Mouse (Mus musculus) right cerebral cortex, postnatal 36 days (tissue): Measurements from ENCODE around the gene Tmem174.

ENCODE experiments used
- DNase-seq, 2 experiments: peaks; one replicate each; pipeline ENCODE4 v3.0.0; 2022; ENCODE audit warnings: low spot score in 2 of 2, mixed read lengths in 1 of 2

The Tmem174 gene

GRCm38 (mm10) chr13:98637145-98637544 lies at the start of gene Tmem174:
Gene Tmem174 (minus strand): TSS chr13:98637410.
- no peak for DNase-seq

GRCm38 (mm10) chr13:98684144-98684900 lies 47.1 kb upstream of the Tmem174 start:
- no peak for DNase-seq

DNA sequence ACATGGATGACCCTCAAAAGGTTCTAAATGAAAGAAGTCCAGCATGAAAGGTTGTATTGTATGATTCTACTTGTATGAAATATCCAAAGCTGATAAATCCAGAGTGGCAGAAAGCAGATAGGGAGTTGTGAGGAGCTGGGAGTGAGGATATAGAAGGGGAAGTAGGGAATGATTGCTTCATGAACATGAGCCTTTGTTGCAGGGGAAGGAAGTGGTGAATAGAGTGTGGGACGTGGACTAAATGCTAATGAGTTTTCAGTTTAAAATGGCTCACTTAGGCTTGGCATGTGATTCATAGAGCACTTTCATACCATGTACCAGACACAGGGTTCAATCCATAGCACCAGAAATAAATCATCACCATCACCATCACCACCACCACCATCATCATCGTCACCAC lies 46.2 kb upstream of the Tmem174 start:
- no peak for DNase-seq

- DNase-seq: no peak
These were observed 43.4 kb upstream of the Tmem174 start for GRCm38 (mm10) chr13:98680470-98681060.

- DNase-seq: no peak
These were observed 42.4 kb upstream of the Tmem174 start for GRCm38 (mm10) chr13:98679631-98680041.

GRCm38 (mm10) chr13:98679230-98679629 lies 42.0 kb upstream of the Tmem174 start:
- no peak for DNase-seq

GRCm38 (mm10) chr13:98673922-98674321 lies 36.7 kb upstream of the Tmem174 start:
- DNase-seq: no peak

- no peak for DNase-seq
These were observed 32.1 kb upstream of the Tmem174 start for GRCm38 (mm10) chr13:98669296-98669695.

DNA sequence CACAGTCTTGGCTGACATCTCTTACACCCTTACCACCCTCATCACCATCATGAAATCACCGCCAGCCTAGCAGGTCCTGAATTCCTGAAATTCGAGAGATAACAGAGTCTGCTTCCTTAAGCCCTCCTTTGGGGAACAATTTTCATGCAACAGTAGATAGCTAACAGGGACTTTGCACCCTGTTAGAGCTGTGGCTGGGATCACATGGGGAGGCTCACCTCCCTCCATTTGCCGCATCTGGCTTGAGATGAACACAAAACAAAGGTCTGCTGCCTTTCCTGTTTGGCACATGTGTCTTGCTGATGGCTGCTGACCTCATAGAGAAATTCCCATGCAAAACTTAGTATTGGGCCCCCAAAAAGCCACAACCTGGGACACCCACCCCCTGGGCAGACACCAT lies 30.1 kb upstream of the Tmem174 start:
- DNase-seq: no peak

DNA sequence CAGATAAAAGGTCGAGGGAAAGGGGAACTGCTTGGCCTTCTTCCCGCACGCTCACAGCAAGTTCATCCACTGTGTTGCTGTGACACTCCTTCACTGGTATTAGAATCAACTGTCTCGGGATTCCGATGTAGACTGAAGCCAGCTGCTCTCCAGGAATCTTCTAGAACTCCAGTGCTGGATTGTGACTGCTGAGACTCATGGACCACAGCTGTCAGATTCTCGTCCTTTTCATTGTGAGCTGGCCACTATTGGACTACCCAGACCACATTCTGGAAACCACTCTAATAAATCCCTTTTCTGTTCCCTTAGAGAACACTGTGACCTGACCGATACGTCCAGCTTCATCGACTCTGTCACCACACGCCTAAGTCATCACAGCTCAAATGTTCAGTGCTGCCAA lies 28.0 kb upstream of the Tmem174 start:
- no peak for DNase-seq

GRCm38 (mm10) chr13:98662173-98662675 lies 25.0 kb upstream of the Tmem174 start:
- DNase-seq: no peak

GRCm38 (mm10) chr13:98656034-98656471 lies 18.8 kb upstream of the Tmem174 start:
- DNase-seq: peak; percentile 30 to 50

- DNase-seq: no peak
These were observed 18.1 kb upstream of the Tmem174 start for GRCm38 (mm10) chr13:98655346-98655745.

GRCm38 (mm10) chr13:98654129-98654939 lies 17.1 kb upstream of the Tmem174 start:
- no peak for DNase-seq

GRCm38 (mm10) chr13:98652194-98652593 lies 15.0 kb upstream of the Tmem174 start:
- peak in 1 of 2 experiments; percentile 29 for DNase-seq

DNA sequence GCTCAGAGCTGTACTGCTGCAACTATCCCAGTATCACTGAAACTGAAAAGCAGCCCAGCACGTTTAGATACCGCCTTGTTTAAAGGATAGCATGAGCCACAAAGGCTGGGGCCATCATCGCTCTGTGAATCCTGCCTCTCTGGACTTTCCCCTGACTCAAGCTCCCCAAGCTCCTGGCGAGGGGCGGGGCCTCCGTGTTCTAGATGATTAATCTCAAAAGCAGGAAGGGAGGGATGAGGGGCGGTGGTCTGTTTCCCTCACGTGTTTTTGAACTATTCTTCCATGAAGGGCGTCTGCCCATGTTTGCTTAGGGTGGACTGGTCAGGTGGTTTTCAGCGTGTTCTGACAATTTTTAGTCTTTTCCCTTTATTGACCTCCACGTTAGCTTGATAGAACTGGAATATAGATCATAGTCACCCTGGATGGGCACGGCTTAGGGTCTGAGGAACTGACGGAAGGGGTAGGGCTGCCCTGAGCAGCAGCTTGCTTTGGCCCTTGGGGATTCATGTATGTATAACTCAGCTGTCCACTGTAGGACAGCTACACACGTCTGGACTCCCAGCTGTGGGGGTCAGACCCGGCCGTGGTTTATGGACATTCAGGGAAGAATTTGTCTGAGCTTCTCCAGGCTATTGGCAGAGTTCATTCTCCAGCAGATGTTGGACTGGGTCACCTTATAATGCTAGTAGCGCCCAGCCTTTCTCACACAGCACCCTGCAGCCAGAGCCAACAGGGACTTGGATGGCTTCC lies 14.2 kb upstream of the Tmem174 start:
- no peak for DNase-seq

DNA sequence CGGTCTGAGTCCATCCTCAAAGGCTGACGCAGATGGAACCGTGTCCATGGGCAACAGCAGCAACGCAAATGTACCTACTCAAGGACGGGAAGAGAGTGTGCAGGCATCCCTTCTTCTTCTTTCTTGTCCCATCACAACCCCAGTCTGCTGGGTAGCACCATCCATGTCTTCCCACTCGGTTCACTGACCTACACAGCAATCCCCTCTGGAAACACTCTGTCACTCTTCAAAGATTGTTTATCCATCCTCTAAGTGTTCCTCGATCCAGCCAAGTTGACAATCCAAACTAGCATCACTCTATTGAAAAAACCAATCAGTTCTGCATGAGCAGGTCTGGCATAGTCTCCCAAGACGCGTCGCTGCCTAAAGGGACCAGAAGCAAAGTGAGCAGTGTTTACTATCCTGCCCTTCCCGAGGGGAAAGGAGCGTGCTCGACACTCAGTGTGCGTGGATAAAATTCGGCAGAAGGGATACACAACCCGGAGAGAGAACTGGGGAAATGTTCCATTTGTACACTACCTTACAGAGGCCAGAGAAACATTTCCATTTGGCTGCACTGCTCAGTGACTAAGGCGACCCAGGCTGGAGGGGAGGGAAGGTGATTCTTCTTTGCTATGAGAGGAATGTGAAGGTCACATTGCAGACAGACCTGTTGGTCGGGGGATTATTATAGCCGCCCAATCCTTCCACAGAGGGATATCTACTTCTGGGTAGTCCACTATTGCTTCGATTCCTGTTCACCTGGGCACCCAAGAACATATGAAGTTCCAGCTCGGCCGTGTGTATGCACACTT lies 10.8 kb upstream of the Tmem174 start:
- no peak for DNase-seq

GRCm38 (mm10) chr13:98638507-98639166 lies 1.4 kb upstream of the Tmem174 start:
- DNase-seq: no peak

DNA sequence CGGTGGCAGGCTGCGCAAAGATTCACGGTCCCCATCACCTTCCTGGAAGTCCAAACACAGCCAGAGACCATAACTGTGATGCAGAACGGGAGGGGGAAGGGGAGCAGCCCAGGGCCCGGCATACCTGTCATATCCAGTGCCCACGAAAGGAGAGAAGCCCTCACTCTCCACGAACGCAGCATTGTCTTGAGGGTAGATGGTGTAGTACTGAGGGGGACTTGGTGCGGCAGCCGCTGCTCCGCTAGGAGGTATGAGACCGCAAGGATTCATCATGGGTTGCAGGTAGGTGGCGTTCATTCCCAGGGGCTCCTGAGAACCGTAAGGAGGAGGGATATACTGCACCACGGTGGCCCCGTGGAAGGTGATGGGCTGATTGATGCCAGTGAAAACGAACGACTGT lies 639 bp downstream of the Tmem174 start:
- DNase-seq: no peak
